ENCODE assay signal across 24 mouse cellular contexts in the genomic region with DNA sequence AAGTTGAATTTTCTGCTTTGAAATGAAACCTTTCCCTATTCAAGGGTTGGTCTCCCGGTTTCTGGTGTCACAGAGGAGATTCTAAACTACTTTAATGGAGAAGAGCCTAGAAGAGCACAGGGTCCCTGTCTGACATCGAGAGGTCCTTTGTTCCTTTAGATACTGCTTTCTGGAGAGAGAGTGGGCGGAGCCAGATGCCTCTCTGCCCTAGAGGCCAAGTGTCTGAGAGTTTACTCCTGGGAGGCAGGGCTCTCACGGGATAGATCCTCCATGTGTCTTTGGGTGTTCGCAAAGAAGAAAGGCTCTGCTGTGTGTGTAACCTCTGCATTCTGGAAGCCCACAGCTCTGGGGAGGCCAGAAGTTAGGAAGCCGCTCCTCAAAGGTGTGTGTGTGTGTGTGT.
DNase-seq lines count a peak whose midpoint lies in the region; ATAC-seq and TF ChIP-seq lines count a peak whose summit lies in the region.
"Had no signal": no experiment of that assay in that cellular context is flagged by ENCODE, and none has a peak within 500 bp of the region (broad histone marks: within the 10 kb centered on the region; RNA-seq: fewer than 3 reads in every experiment).

No protein-coding gene starts in this region.

- peaks cover 12% of the 10 kb centered on the region for H3K36me3 ChIP-seq in forebrain, embryonic 12.5 days (replicated peaks)
- H3K36me3 ChIP-seq in forebrain, postnatal 0 days (ENCODE audit: insufficient read depth): peaks cover 14% of the 10 kb centered on the region
- peaks cover 14% of the 10 kb centered on the region for H3K36me3 ChIP-seq in midbrain, embryonic 10.5 days
- H3K36me3 ChIP-seq in midbrain, embryonic 11.5 days (ENCODE audit: control insufficient read depth, insufficient read depth, low read length): peaks cover 4% of the 10 kb centered on the region

- H3K4me1 ChIP-seq in forebrain, embryonic 12.5 days: peaks cover 19% of the 10 kb centered on the region
- H3K4me1 ChIP-seq in forebrain, postnatal 0 days (ENCODE audit: insufficient read depth): peaks cover 8% of the 10 kb centered on the region; the same call in 1 of the 2 replicates
- H3K4me1 ChIP-seq in midbrain, embryonic 10.5 days: peaks cover 21% of the 10 kb centered on the region
- no peaks in the 10 kb centered on the region for H3K4me1 ChIP-seq in midbrain, embryonic 11.5 days (ENCODE audit: control insufficient read depth, insufficient read depth, low read length)

- 50% methylated on average over 6 of the region's 6 CpGs for WGBS in forebrain, embryonic 12.5 days
- WGBS in forebrain, postnatal 0 days: 56% methylated on average over 6 of the region's 6 CpGs
- WGBS in midbrain, embryonic 10.5 days: 53% methylated on average over 6 of the region's 6 CpGs
- WGBS in midbrain, embryonic 11.5 days: 51% methylated on average over 6 of the region's 6 CpGs

- H3K27me3 ChIP-seq in forebrain, embryonic 12.5 days: no peaks in the 10 kb centered on the region
- no peaks in the 10 kb centered on the region for H3K27me3 ChIP-seq in forebrain, postnatal 0 days (ENCODE audit: insufficient read depth, low read length)
- no peaks in the 10 kb centered on the region for H3K27me3 ChIP-seq in midbrain, embryonic 10.5 days (ENCODE audit: low read depth, poor library complexity, severe bottlenecking)
- no peaks in the 10 kb centered on the region for H3K27me3 ChIP-seq in midbrain, embryonic 11.5 days (ENCODE audit: control insufficient read depth, insufficient read depth, low read length)
- H3K27me3 ChIP-seq: hindbrain, embryonic 15.5 days; lung, embryonic 15.5 days; neural tube, embryonic 13.5 days had no signal

- peak overlapping the region; percentile 19; the same call in 1 of the 2 replicates for H3K27ac ChIP-seq in forebrain, embryonic 12.5 days
- H3K27ac ChIP-seq in forebrain, postnatal 0 days (ENCODE audit: low read depth, low read length): no peak overlapping the region
- peak overlapping the region; percentile 34 for H3K27ac ChIP-seq in midbrain, embryonic 10.5 days (replicated peaks)
- H3K27ac ChIP-seq in midbrain, embryonic 11.5 days (ENCODE audit: low read depth, low read length): no peak overlapping the region
- H3K27ac ChIP-seq: liver, embryonic 15.5 days; lung, embryonic 15.5 days; stomach, postnatal 0 days had no signal

- no peak for ATAC-seq in forebrain, embryonic 12.5 days (ENCODE audit: low FRiP score)
- ATAC-seq in forebrain, postnatal 0 days: no peak
- no peak for ATAC-seq in midbrain, embryonic 11.5 days (ENCODE audit: low FRiP score)
- ATAC-seq: intestine, embryonic 16.5 days; midbrain, embryonic 16.5 days had no signal

- H3K9me3 ChIP-seq in forebrain, embryonic 12.5 days: no peaks in the 10 kb centered on the region
- H3K9me3 ChIP-seq in forebrain, postnatal 0 days (ENCODE audit: low read length): no peaks in the 10 kb centered on the region
- no peaks in the 10 kb centered on the region for H3K9me3 ChIP-seq in midbrain, embryonic 10.5 days (replicated peaks)
- no peaks in the 10 kb centered on the region for H3K9me3 ChIP-seq in midbrain, embryonic 11.5 days (ENCODE audit: control insufficient read depth, low read length)
- H3K9me3 ChIP-seq: hindbrain, embryonic 15.5 days; liver, embryonic 15.5 days; lung, embryonic 15.5 days; neural tube, embryonic 13.5 days had no signal

- H3K9ac ChIP-seq in forebrain, embryonic 12.5 days: no peak overlapping the region
- H3K9ac ChIP-seq in forebrain, postnatal 0 days: no peak overlapping the region
- H3K9ac ChIP-seq in midbrain, embryonic 11.5 days (ENCODE audit: low read length): no peak overlapping the region
- H3K9ac ChIP-seq: hindbrain, embryonic 15.5 days; liver, embryonic 15.5 days; lung, embryonic 15.5 days had no signal

- TF ChIP-seq CTCF in forebrain, postnatal 0 days (IDR thresholded peaks at IDR 0.05; ENCODE audit: low read depth): no peak

- no peak for DNase-seq in forebrain, postnatal 0 days
- DNase-seq in midbrain, embryonic 10.5 days (ENCODE audit: low spot score): no peak
- no peak for DNase-seq in midbrain, embryonic 11.5 days (ENCODE audit: low spot score, missing footprints)
- DNase-seq in ES-CJ7 (ENCODE audit: low read depth, low spot score) (peak; percentile 54), adipocyte (ENCODE audit: low spot score) (peak; percentile 32)
- no peak for DNase-seq in gastrocnemius, postnatal 25 days
- no peak for DNase-seq in cerebellum, postnatal 4 days (ENCODE audit: low spot score in 2 of 2)
- DNase-seq: adrenal gland, adult 8-10 months; B cell, adult 2 months; cerebellum, adult 11-12 months; gastrocnemius, postnatal 36 days; kidney, adult 9 months; kidney, postnatal 14 days; liver; lung, postnatal 4 days had no signal

- H3K4me2 ChIP-seq in forebrain, embryonic 12.5 days: no peak overlapping the region
- no peak overlapping the region for H3K4me2 ChIP-seq in forebrain, postnatal 0 days (ENCODE audit: low read depth)
- H3K4me2 ChIP-seq in midbrain, embryonic 11.5 days: no peak overlapping the region
- H3K4me2 ChIP-seq: hindbrain, embryonic 15.5 days; liver, embryonic 15.5 days; lung, embryonic 15.5 days; neural tube, embryonic 13.5 days had no signal

- H3K4me3 ChIP-seq in forebrain, embryonic 12.5 days (replicated peaks): no peak overlapping the region
- no peak overlapping the region for H3K4me3 ChIP-seq in forebrain, postnatal 0 days (ENCODE audit: low read depth, low read length)
- no peak overlapping the region for H3K4me3 ChIP-seq in midbrain, embryonic 10.5 days
- H3K4me3 ChIP-seq in midbrain, embryonic 11.5 days (ENCODE audit: low read depth, low read length): no peak overlapping the region
- H3K4me3 ChIP-seq: hindbrain, embryonic 15.5 days; liver, embryonic 15.5 days; lung, embryonic 15.5 days; myocyte; neural tube, embryonic 13.5 days had no signal

Comparison
In these comparisons a context has a peak if more than half of its experiments do, and no peak if none do; other contexts are left out.
1. H3K27ac ChIP-seq: peak in forebrain, embryonic 12.5 days (single experiment) and midbrain, embryonic 10.5 days (single experiment); none in forebrain, postnatal 0 days (single experiment) and midbrain, embryonic 11.5 days (single experiment).
2. DNase-seq: peak in ES-CJ7 (single experiment) and adipocyte (single experiment); none in forebrain, postnatal 0 days (single experiment), midbrain, embryonic 10.5 days (single experiment), midbrain, embryonic 11.5 days (single experiment), gastrocnemius, postnatal 25 days (single experiment) and cerebellum, postnatal 4 days (0 of 2).